Comparison of ENCODE assay signal across 25 mouse cellular contexts in the genomic region with DNA sequence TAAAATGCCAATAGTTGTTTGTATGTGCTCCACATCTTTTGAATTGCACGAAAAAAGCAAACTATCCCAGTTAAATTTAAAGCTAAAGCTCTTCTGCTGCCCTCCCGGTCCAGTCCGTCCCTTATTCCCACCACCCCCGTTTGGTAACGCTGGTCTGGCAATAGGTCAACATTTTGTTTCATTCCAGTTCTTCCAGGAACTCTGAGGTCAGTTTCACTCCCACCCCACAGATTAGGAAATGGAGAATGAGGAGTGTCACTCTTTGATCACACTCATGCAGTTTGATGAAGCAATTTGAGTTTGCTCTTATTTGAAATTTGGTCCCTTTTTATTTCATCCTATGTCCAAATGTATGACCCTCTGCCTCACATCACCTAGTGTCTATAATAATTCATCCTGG.
"Had no signal": no experiment of that assay in that cellular context is flagged by ENCODE, and none has a peak within 500 bp of the region (broad histone marks: within the 10 kb centered on the region; RNA-seq: fewer than 3 reads in every experiment).

No protein-coding gene starts in this region.

- H3K9ac ChIP-seq: forebrain, postnatal 0 days; heart, embryonic 13.5 days; heart, embryonic 15.5 days; hindbrain, embryonic 13.5 days; hindbrain, embryonic 15.5 days; kidney, embryonic 15.5 days; limb, embryonic 13.5 days had no signal

- H3K36me3 ChIP-seq: heart, embryonic 13.5 days; heart, embryonic 15.5 days; hindbrain, embryonic 13.5 days; hindbrain, embryonic 15.5 days; kidney, embryonic 15.5 days; limb, embryonic 13.5 days had no signal

- H3K4me2 ChIP-seq: heart, embryonic 11.5 days; heart, embryonic 13.5 days; heart, embryonic 15.5 days; hindbrain, embryonic 13.5 days; hindbrain, embryonic 15.5 days; kidney, embryonic 15.5 days; limb, embryonic 13.5 days had no signal

- DNase-seq: forebrain, postnatal 0 days; gastrocnemius, postnatal 14 days; gastrocnemius, postnatal 36 days; heart, adult 11 months; heart, adult 2 months; heart, postnatal 14 days; heart, postnatal 36 days; kidney, adult 11 months; kidney, adult 2 months; kidney, adult 9 months; kidney, postnatal 25 days; kidney, postnatal 4 days; left cerebral cortex, postnatal 4 days had no signal

- H3K27me3 ChIP-seq: heart, embryonic 13.5 days; heart, embryonic 15.5 days; hindbrain, embryonic 13.5 days; hindbrain, embryonic 15.5 days; kidney, embryonic 15.5 days; limb, embryonic 13.5 days had no signal

- H3K27ac ChIP-seq: heart, adult 2 months; heart, embryonic 13.5 days; heart, embryonic 15.5 days; hindbrain, embryonic 13.5 days; hindbrain, embryonic 15.5 days; hindbrain, postnatal 0 days; kidney, embryonic 15.5 days; kidney, postnatal 0 days; layer of hippocampus, adult 2 months; left cerebral cortex, adult 2 months; limb, embryonic 13.5 days had no signal

- ATAC-seq: forebrain, postnatal 0 days; hindbrain, postnatal 0 days; intestine, embryonic 16.5 days had no signal

- H3K4me1 ChIP-seq: heart, embryonic 13.5 days; heart, embryonic 15.5 days; hindbrain, embryonic 13.5 days; hindbrain, embryonic 15.5 days; kidney, embryonic 15.5 days; limb, embryonic 13.5 days had no signal

- H3K4me3 ChIP-seq: heart, adult 2 months; heart, embryonic 13.5 days; heart, embryonic 15.5 days; hindbrain, embryonic 13.5 days; hindbrain, embryonic 15.5 days; kidney, embryonic 15.5 days; layer of hippocampus, adult 2 months; left cerebral cortex, adult 2 months; limb, embryonic 13.5 days had no signal

- H3K9me3 ChIP-seq: heart, embryonic 13.5 days; heart, embryonic 15.5 days; hindbrain, embryonic 13.5 days; hindbrain, embryonic 15.5 days; kidney, embryonic 15.5 days; limb, embryonic 13.5 days had no signal
